Mouse (Mus musculus): ENCODE measurements around the gene Zar1l.

GRCm38 (mm10) chr5:150485198-150485597 is 32.8 kb downstream of the Zar1l start:
- no peak for TF ChIP-seq FLI1 (IDR thresholded peaks at IDR 0.05; ENCODE audit: low read length)
- TF ChIP-seq GATA1 (IDR thresholded peaks at IDR 0.05; ENCODE audit: borderline replicate concordance, low read length): no peak

All from megakaryocyte, embryonic 14.5 days (primary cell).